Mouse (Mus musculus) regulatory T cell (primary cell): ENCODE data around the gene Gna11.

Experiments used
- in situ Hi-C: fragments of 300-600 bp; cut with MboI, MseI; formaldehyde crosslinking; loops from one replicate; pipeline ENCODE4 v1.15.1; 2025; ENCODE audit warnings: high pct_unique_total_duplicates

The Gna11 gene

GRCm38 (mm10) chr10:81507095-81507494 is 37.9 kb downstream of the Gna11 start:
- in situ Hi-C loops, result no loop called here

GRCm38 (mm10) chr10:81505016-81505664 is 39.9 kb downstream of the Gna11 start:
- in situ Hi-C loops, result no loop called here

DNA sequence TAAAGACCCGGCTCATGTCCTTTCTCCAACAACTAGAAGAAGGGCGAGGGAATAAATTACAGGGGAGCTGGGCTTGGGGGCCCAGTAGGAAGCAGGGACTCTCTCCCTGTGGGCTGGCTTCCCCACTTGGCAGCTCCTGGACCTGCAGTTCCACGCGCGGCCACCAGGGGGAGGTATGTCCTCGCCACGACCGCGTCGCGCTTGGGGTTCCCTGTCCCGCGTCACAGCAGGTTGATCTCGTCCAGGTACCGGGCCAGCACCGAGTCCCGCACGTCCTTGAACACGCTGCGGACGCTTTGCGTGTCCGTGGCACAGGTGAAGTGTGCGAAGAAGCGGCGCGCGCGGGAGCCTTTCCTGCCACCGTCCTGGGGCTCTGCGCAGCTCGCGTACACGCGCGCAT is 42.3 kb downstream of the Gna11 start:
- in situ Hi-C loops, result no loop called here

- in situ Hi-C loops, result no loop called here
Measured at GRCm38 (mm10) chr10:81501863-81502262, 43.1 kb downstream of the Gna11 start.

GRCm38 (mm10) chr10:81500032-81500431 is 45.0 kb downstream of the Gna11 start, which contains the start of gene S1pr4:
Gene S1pr4, minus strand, starts transcription at chr10:81500132.
- in situ Hi-C loops, result no loop called here

- in situ Hi-C loops, result loop anchor here (5.0 kb wide), 1 partner anchor 33 kb away; no protein-coding TSS in a partner anchor
Measured at GRCm38 (mm10) chr10:81499250-81499901, 45.6 kb downstream of the Gna11 start.

DNA sequence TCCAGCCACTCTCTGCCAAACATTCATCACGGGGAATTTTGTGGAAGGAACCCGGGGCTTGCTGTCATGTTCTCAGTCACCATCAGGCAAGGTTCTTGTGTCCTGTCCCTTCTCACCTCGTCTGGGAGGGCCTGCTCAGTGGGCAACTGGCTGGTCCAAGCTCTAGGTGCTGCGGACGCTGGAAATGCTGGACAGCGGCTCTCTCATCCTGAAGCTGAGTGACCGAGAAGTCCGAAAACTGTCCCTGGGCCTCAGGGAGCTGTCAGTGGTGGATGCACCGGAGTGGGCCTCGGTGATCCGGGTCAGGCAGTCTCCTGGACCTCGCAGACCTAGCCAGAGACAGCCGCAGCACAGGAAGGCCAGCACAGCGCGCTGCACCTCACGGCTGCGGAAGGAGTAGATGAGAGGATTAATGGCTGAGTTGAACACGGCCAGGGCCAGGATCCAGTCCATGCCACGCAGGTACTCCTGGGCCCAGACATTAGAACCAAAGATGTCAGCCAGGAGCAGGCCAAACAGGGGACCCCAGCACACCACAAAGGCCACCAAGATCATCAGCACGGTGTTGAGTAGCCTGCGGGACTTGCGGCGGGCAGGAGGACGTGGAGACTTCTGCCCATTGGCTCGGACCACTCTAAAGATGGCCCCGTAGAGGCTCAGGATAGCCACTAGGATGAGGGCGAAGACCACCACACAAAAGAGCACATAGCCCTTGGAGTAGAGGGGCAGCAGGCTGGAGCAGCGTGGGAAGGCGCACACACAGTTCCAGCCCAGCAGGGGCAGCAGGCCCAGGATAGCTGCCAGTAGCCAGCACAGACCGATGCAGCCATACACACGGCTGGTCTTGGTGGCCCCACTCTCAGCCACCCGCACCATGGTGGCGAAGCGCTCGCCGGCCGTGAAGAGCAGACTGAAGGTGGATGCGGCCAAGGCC is 46.4 kb downstream of the Gna11 start:
- in situ Hi-C loops, result loop anchor here (5.0 kb wide), 1 partner anchor 34 kb away; no protein-coding TSS in a partner anchor

GRCm38 (mm10) chr10:81497401-81498270 is 47.4 kb downstream of the Gna11 start:
- in situ Hi-C loops, result loop anchor here (5.0 kb wide), 1 partner anchor 35 kb away; no protein-coding TSS in a partner anchor

- in situ Hi-C loops, result loop anchor here (5.0 kb wide), 1 partner anchor 35 kb away; no protein-coding TSS in a partner anchor
Measured at GRCm38 (mm10) chr10:81496969-81497368, 48.0 kb downstream of the Gna11 start.

GRCm38 (mm10) chr10:81496264-81496901 is 48.6 kb downstream of the Gna11 start, which contains the start of gene Ncln:
Gene Ncln, minus strand, starts transcription at chr10:81496392.
- in situ Hi-C loops, result loop anchor here (5.0 kb wide), 1 partner anchor 36 kb away; no protein-coding TSS in a partner anchor

DNA sequence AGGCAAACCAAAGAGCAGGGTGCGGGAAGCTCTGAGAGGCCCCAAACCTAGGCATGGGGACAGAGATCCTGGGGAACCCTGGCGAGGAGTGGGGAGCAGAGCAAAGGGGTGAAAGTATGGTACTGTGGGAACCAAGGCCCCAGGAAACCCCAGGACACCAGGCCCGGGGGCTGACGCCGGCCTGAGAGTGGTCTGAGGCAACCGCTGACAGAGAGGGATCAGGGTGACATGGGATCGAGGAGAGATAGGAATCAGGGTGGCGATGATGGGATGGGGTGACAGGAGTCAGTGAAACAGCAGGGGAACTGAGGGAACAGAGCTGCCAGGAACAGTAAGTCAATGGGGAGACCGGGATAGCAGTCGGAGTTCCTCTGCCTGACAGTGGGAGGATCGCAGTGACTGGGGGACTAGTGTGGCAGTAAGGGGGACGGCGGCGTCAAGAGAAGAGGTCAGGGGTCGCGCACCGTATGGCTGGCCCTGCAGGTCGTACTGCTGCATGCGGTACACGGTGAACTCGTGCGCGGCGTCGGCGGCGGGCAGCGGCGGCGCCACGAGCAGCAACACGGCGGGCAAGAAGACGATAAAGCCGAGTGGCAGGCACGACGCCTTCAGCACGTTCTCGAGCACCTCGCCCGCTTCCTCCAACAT is 49.2 kb downstream of the Gna11 start:
- in situ Hi-C loops, result loop anchor here (5.0 kb wide), 1 partner anchor 37 kb away; no protein-coding TSS in a partner anchor

DNA sequence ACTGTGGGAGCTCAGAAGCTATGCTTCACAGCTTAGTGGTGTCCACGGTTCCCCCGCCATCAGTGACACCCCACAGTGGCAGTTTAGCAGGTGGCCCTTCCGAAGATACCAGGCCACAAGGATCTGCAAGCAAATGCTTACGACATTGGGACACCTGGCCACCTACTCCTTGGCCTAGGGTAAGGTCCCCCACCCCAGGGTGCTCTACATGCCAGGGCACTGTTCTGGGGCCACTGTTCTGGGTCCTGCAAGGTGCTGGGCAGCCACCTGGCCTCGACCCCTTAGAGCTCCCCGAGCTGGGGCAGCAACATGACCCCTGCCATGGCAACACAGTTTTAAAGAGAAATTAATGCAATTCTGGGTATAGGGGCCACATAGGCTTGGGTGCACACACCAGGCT is 49.8 kb downstream of the Gna11 start:
- in situ Hi-C loops, result loop anchor here (5.0 kb wide), 1 partner anchor 37 kb away; no protein-coding TSS in a partner anchor

DNA sequence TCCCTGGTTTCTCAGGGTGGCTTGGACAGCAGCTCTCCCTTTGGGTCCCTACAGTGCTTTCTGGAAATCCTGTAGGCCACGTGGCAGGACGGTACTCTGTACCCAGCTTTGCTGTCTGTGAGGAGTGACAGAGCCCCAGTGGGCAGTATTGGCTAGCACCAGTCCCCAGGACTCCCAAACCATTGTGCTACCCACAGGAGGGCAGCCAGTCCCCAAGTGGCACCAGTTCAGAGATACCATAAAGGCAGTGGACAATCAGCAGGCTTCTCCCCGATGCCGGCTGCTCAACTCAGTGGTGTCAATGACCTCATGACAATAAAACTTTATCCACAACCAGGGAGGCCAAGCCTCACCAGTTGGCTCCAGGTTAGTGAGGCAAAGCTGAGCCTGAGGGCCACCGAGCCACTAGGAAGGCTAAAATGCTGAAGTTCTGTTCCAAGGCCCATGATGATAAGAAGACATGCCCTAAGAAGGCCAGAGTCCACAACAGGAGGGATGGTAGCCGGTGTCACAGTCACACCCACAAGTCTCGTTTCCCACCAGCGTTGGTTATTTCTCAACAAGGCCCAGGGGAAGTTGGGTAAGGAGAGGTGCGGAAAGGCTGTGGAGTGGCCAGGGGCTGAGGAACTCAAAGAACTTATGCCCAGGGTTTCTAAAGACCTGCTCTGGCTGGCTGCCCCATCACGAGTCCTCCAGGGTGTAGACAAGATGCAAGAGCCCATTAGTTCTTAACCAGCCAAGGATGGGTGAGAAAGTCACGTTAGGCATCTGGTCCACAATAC is 50.5 kb downstream of the Gna11 start:
- in situ Hi-C loops, result loop anchor here (5.0 kb wide), 1 partner anchor 38 kb away; no protein-coding TSS in a partner anchor

- in situ Hi-C loops, result no loop called here
Measured at GRCm38 (mm10) chr10:81493601-81494220, 51.3 kb downstream of the Gna11 start.

DNA sequence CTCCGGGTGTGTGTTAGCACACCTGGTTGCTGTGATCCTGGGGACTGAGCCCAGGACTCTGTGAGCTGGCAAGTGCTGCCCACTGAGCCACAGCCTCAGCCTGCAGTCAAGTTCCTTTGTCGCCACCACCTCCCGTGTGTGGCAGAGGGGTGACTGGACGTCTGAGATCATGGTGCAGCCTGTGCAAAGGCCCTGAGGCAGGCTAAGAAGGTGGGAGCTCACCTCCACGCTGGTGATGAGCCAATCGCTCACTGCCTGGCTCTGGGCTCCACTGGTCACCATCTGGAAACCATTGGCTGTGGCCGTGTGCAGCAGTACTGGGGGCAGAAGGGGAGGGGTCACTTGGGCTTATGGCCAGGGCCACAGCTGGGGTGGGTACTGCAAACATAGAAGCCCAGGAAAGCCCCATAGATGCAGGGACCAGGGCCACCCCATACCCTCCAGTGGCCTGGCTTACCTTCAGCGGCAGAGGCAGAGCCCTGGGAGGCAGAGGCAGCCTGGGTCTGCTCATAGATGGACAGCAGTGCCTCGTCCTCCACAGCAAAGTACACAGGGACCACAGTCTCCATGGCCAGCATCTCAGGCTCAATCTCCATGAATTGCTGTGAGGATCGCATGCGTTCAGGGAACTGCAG is 52.3 kb downstream of the Gna11 start:
- in situ Hi-C loops, result no loop called here

DNA sequence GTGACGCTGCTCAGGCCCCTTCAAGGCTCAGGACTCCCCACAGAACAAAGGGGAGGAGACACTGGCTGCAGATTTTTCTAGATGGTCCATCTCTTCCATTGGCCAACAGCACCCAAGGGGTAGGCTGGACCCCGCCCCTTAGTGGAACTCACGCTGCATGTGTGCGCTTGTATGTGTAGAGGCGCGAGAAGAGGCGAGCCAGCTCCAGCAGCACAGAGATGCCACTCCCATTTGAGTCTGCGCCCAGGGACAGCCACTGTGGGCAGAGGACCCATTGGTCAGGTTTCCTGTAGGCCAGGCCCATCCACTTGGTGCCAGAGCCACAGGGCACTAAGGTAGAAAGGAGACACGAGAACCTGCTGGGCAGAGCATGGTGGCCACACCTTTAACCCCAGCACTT is 54.0 kb downstream of the Gna11 start:
- in situ Hi-C loops, result no loop called here

GRCm38 (mm10) chr10:81489941-81490340 is 55.0 kb downstream of the Gna11 start:
- in situ Hi-C loops, result no loop called here

DNA sequence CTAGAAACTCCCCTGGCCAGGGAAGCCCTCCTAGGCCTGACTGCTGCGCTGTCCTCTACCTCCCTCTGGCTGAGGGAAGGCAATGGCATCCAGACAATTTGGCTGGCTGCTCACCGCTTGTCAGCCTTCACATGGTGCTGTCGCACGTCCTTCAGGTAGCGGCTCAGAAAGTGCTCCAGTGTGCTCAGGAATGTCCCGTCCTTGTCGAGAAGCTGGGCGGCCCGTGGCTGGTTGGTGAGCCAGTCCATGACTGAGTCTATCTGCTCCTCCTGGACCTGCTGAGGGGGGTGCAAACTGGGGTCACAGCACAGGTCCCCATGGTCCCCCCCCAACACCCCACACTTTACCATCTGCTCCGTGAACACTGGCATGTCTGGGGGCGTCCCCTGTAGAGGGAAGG is 56.9 kb downstream of the Gna11 start:
- in situ Hi-C loops, result no loop called here
